Mouse (Mus musculus): Measurements from ENCODE around the gene Acaa1a. TPM values are rescaled to one million over a fixed set of nuclear protein-coding genes. Genes with fewer than 3 reads are reported as not detected.

Acaa1a gene
- polyA plus RNA-seq, 1 experiment from 2014 or later, result 75.1 TPM

DNA sequence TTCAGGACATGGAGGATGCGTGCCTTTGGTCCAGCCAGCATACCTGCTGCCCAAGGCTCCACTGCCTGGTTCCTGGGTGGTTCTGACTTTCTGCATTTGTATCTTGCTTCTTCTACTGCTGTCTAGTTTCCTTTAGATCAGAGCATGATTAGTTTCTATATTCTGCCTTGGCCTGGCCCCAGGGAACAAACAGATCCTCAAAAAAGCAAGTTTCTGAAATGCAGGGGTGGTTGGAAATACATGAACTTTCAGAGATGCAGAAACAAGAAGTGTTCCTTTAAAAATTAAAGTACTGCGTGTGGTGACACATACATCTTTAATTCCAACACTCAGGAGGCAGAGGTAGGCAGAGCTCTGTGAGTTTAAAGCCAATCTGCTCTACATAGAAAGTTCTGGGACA lies 4.6 kb upstream of the Acaa1a start:
- Histone ChIP-seq H3K9me3 (ENCODE audit: control insufficient read depth, low read length) (no peaks in the 10 kb centered on the region), H3K4me3 (ENCODE audit: low read depth, low read length) (no peak overlapping the region), H3K27ac (ENCODE audit: low read depth, low read length) (no peak overlapping the region), H3K4me2 (ENCODE audit: low read depth) (no peak overlapping the region), H3K27me3 (ENCODE audit: control insufficient read depth, insufficient read depth, low read length) (peaks cover 7% of the 10 kb centered on the region; the same call in 1 of the 2 replicates), H3K36me3 (ENCODE audit: control insufficient read depth, insufficient read depth, low read length) (no peaks in the 10 kb centered on the region), H3K4me1 (ENCODE audit: control insufficient read depth, insufficient read depth, low read length) (no peaks in the 10 kb centered on the region), H3K9ac (ENCODE audit: low read length) (no peak overlapping the region)
- DNase-seq (ENCODE audit: low spot score) (no peak), ATAC-seq (ENCODE audit: insufficient read depth, low FRiP score, low TSS enrichment) (no peak)
- WGBS, result 81% methylated on average over 2 of the region's 2 CpGs

DNA sequence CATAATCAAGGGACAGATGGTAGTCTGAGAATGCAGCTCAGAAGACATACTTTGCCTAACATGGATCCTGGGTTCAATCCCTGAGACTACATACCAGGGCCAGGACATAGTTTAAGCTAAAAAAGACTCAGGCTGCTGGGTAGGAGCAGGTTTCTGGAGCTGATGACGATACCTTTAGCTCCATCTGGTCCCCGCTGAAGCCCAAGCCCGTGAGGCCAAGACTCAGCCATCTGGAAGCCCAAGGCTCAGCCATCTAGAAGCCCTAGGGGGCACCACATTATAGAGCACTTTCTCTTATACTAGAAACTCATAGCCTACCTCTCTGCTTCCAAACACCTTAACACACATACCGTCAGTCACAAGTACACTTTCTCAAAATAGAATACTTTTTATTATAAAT lies 3.9 kb upstream of the Acaa1a start:
- Histone ChIP-seq H3K4me3 (ENCODE audit: low read depth, low read length) (no peak overlapping the region), H3K27ac (ENCODE audit: low read depth, low read length) (no peak overlapping the region), H3K4me1 (ENCODE audit: control insufficient read depth, insufficient read depth, low read length) (peaks cover 5% of the 10 kb centered on the region; the same call in 1 of the 2 replicates), H3K4me2 (ENCODE audit: low read depth) (no peak overlapping the region), H3K9me3 (ENCODE audit: control insufficient read depth, low read length) (no peaks in the 10 kb centered on the region), H3K27me3 (ENCODE audit: control insufficient read depth, insufficient read depth, low read length) (peaks cover 7% of the 10 kb centered on the region; the same call in 1 of the 2 replicates), H3K36me3 (ENCODE audit: control insufficient read depth, insufficient read depth, low read length) (no peaks in the 10 kb centered on the region), H3K9ac (ENCODE audit: low read length) (no peak overlapping the region)
- WGBS, result 85% methylated on average over 4 of the region's 4 CpGs
- ATAC-seq (ENCODE audit: insufficient read depth, low FRiP score, low TSS enrichment) (no peak), DNase-seq (ENCODE audit: low spot score) (no peak)

DNA sequence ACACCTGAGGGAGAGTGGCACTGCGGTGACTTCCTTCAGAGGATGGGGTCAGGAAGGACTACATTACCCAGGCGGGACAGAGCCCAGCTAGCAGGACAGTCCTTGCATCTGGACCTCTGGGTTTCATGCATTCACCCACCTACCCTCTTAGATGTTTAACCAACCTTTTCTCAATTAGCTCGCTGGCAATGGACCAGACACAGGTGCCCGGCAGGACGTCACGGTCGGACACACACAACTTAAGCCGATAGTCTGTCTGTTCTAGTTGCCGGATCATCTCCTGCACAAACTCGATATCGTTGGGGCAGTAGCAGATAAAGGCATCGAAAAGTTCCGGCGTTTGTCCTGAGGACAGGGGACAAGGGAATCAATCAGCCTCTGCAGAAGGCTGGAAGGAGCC lies 1.6 kb upstream of the Acaa1a start:
- Histone ChIP-seq H3K4me1 (ENCODE audit: control insufficient read depth, insufficient read depth, low read length) (peaks cover 15% of the 10 kb centered on the region), H3K36me3 (ENCODE audit: control insufficient read depth, insufficient read depth, low read length) (no peaks in the 10 kb centered on the region), H3K4me2 (ENCODE audit: low read depth) (no peak overlapping the region), H3K4me3 (ENCODE audit: low read depth, low read length) (no peak overlapping the region), H3K9ac (ENCODE audit: low read length) (no peak overlapping the region), H3K9me3 (ENCODE audit: control insufficient read depth, low read length) (no peaks in the 10 kb centered on the region), H3K27me3 (ENCODE audit: control insufficient read depth, insufficient read depth, low read length) (peaks cover 7% of the 10 kb centered on the region; the same call in 1 of the 2 replicates), H3K27ac (ENCODE audit: low read depth, low read length) (no peak overlapping the region)
- DNase-seq (ENCODE audit: low spot score) (no peak), ATAC-seq (ENCODE audit: insufficient read depth, low FRiP score, low TSS enrichment) (no peak)
- WGBS, result 93% methylated on average over 14 of the region's 14 CpGs

DNA sequence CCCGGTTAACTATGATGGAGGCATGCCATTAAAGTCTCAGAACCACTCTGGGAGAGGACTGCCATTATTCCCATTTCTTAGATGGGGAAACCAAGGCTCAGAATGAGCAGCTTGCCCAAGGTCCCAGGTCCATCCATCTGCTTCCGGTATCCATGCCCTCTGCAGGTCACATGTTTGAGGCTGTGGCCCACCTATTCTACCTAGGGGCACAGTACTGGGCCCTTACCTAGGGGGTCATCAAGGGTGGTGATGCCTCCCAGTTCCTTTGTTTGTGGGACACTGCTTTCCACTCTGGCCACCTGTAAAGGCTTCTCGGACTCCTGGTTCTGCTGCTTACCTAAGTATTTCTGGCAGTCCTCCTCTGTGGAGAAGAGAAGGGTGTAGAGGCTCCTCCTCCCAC lies 1.1 kb upstream of the Acaa1a start:
- ATAC-seq (ENCODE audit: insufficient read depth, low FRiP score, low TSS enrichment) (no peak), DNase-seq (ENCODE audit: low spot score) (no peak)
- no peaks in the 10 kb centered on the region for H3K36me3 ChIP-seq (ENCODE audit: control insufficient read depth, insufficient read depth, low read length)
- peaks cover 7% of the 10 kb centered on the region; the same call in 1 of the 2 replicates for H3K27me3 ChIP-seq (ENCODE audit: control insufficient read depth, insufficient read depth, low read length)
- H3K4me3 ChIP-seq (ENCODE audit: low read depth, low read length), result no peak overlapping the region
- no peak overlapping the region for H3K4me2 ChIP-seq (ENCODE audit: low read depth)
- H3K4me1 ChIP-seq (ENCODE audit: control insufficient read depth, insufficient read depth, low read length), result peaks cover 15% of the 10 kb centered on the region
- 78% methylated on average over 3 of the region's 3 CpGs for WGBS
- H3K9ac ChIP-seq (ENCODE audit: low read length), result no peak overlapping the region
- H3K27ac ChIP-seq (ENCODE audit: low read depth, low read length), result no peak overlapping the region
- no peaks in the 10 kb centered on the region for H3K9me3 ChIP-seq (ENCODE audit: control insufficient read depth, low read length)

DNA sequence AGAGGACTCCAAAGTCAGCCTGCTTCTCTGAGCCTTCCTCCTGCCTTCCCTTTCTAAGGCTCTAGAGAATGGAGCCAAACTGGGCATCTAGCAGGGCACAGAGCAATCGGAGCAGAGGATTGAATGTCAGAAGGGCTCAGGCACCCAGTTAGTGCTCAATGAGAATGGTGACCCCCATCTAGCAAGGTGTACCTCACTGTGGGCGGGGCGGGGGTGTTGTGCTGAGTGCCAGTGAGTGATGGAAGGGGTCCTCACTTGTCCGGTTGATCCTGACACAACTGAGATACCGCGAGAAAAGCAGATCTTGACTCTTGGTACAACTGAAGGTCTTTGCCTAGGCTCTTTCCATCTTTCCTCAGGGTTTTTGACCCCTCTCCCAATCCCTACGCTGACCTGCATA lies 370 bp upstream of the Acaa1a start:
- Histone ChIP-seq H3K9me3 (ENCODE audit: control insufficient read depth, low read length) (no peaks in the 10 kb centered on the region), H3K36me3 (ENCODE audit: control insufficient read depth, insufficient read depth, low read length) (no peaks in the 10 kb centered on the region; the same call in 1 of the 2 replicates), H3K9ac (ENCODE audit: low read length) (no peak overlapping the region; the same call in 1 of the 2 replicates), H3K27me3 (ENCODE audit: control insufficient read depth, insufficient read depth, low read length) (peaks cover 7% of the 10 kb centered on the region; the same call in 1 of the 2 replicates), H3K27ac (ENCODE audit: low read depth, low read length) (no peak overlapping the region), H3K4me3 (ENCODE audit: low read depth, low read length) (peak overlapping the region; percentile 62), H3K4me2 (ENCODE audit: low read depth) (peak overlapping the region; percentile 84; the same call in 1 of the 2 replicates), H3K4me1 (ENCODE audit: control insufficient read depth, insufficient read depth, low read length) (peaks cover 15% of the 10 kb centered on the region)
- DNase-seq (ENCODE audit: low spot score), result no peak
- WGBS, result 58% methylated on average over 7 of the region's 7 CpGs
- ATAC-seq (ENCODE audit: insufficient read depth, low FRiP score, low TSS enrichment), result no peak

DNA sequence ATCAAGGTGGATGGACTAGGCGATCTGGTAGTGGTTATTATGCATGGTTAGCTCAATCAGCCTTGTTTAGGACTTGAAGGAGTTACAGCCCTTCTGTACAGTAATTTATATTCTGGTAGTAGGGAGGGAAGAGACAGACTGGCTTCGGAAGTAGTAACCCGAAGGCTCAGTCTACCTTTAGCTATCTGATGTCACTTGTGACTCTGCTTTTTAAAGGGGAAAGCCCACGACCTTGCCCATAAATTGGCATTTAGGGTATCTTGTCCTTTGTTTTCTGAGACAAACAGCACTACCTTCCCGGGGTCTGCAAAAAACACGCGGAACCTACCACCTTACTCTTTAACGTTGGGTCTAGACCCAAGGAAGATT lies 720 bp downstream of the Acaa1a start:
- no peak for DNase-seq (ENCODE audit: low spot score)
- peaks cover 7% of the 10 kb centered on the region; the same call in 1 of the 2 replicates for H3K27me3 ChIP-seq (ENCODE audit: control insufficient read depth, insufficient read depth, low read length)
- no peak for ATAC-seq (ENCODE audit: insufficient read depth, low FRiP score, low TSS enrichment)
- H3K4me3 ChIP-seq (ENCODE audit: low read depth, low read length), result peak overlapping the region; percentile 62
- H3K27ac ChIP-seq (ENCODE audit: low read depth, low read length), result no peak overlapping the region
- peak overlapping the region; percentile 80 for H3K9ac ChIP-seq (ENCODE audit: low read length)
- no peaks in the 10 kb centered on the region; the same call in none of the 2 replicates for H3K36me3 ChIP-seq (ENCODE audit: control insufficient read depth, insufficient read depth, low read length)
- WGBS, result 7% methylated on average over 8 of the region's 8 CpGs
- peaks cover 15% of the 10 kb centered on the region for H3K4me1 ChIP-seq (ENCODE audit: control insufficient read depth, insufficient read depth, low read length)
- no peaks in the 10 kb centered on the region for H3K9me3 ChIP-seq (ENCODE audit: control insufficient read depth, low read length)
- H3K4me2 ChIP-seq (ENCODE audit: low read depth), result peak overlapping the region; percentile 84

DNA sequence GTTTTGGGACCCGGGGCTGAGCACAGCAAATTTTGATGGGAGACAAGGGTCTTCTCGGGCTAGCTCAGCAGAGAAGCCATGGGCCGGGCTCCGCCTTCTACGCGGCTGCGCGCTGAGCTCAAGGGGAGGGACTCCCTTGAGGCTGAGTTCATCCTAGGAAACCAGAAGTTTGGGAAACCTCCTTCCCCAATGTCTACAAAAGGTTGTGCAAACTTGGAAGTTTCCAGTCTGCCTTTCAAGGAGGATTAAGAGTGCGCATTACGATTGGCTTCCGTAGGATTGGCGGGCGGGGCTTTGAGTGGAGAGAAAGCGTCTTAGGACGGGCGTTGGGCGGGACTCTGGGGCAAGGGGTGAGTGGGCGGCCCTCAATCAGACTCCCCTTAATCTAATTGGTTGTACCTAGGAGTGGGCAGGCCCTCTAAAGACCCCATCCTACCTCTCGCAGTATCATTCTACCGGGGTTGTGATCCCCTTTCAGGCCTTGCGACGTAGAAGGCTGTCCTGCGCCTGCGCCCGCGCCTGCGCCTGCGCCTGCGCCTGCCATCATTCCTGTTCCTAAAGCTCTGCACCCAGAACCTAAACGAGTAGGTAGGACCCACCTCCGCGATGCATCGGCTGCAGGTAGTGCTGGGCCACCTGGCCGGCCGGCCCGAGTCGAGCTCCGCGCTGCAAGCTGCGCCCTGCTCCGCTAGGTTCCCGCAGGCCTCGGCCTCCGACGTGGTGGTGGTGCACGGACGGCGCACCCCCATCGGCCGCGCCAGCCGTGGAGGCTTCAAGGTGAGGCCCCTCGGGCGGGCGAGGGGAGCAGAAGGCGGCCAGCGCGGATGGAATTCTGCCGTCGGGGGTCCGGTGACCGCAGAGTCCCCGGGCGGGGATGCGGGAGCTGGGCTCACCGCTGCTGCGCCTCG lies 1.7 kb downstream of the Acaa1a start, which contains the start of gene Myd88:
Gene Myd88 (minus strand): TSS at position 503 of the 908 bp plus-strand sequence.
- peak; percentile 97 for ATAC-seq (ENCODE audit: insufficient read depth, low FRiP score, low TSS enrichment)
- Histone ChIP-seq H3K4me3 (ENCODE audit: low read depth, low read length) (peak within 1 kb of the TSS; percentile 62), H3K27me3 (ENCODE audit: control insufficient read depth, insufficient read depth, low read length) (peaks cover 7% of the 10 kb centered on the region; the same call in 1 of the 2 replicates), H3K36me3 (ENCODE audit: control insufficient read depth, insufficient read depth, low read length) (peaks cover 4% of the 10 kb centered on the region), H3K9me3 (ENCODE audit: control insufficient read depth, low read length) (no peaks in the 10 kb centered on the region), H3K9ac (ENCODE audit: low read length) (peak within 1 kb of the TSS; percentile 80), H3K27ac (ENCODE audit: low read depth, low read length) (peak within 1 kb of the TSS; percentile 60), H3K4me1 (ENCODE audit: control insufficient read depth, insufficient read depth, low read length) (peaks cover 15% of the 10 kb centered on the region), H3K4me2 (ENCODE audit: low read depth) (peak within 1 kb of the TSS; percentile 84)
- under 1% methylated on average over 64 of the region's 68 CpGs for WGBS
- peak; percentile 93 for DNase-seq (ENCODE audit: low spot score)

DNA sequence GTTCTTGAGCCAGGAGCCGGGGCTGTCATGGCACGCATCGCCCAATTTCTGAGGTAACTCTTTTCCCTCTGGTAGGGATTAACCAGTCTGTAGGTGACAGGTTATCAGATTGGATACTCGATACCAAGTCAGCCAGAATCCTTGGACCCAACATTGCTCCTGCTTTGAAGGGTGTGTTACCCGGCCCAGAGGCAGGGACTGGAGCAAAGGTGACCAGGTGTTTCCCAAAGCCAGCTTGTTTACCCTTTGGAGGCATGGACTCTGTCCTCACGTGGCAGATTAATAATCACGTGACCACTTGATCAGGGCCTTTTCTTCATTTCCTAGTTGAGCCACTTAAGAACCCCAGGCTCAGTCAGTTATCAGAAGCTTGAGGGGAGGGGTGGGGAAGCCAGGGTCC lies 3.3 kb downstream of the Acaa1a start:
- Histone ChIP-seq H3K4me3 (ENCODE audit: low read depth, low read length) (peak overlapping the region; percentile 62; the same call in 1 of the 2 replicates), H3K4me2 (ENCODE audit: low read depth) (peak overlapping the region; percentile 84; the same call in 1 of the 2 replicates), H3K9ac (ENCODE audit: low read length) (no peak overlapping the region), H3K9me3 (ENCODE audit: control insufficient read depth, low read length) (no peaks in the 10 kb centered on the region), H3K27me3 (ENCODE audit: control insufficient read depth, insufficient read depth, low read length) (peaks cover 7% of the 10 kb centered on the region; the same call in 1 of the 2 replicates), H3K4me1 (ENCODE audit: control insufficient read depth, insufficient read depth, low read length) (peaks cover 15% of the 10 kb centered on the region), H3K36me3 (ENCODE audit: control insufficient read depth, insufficient read depth, low read length) (peaks cover 5% of the 10 kb centered on the region), H3K27ac (ENCODE audit: low read depth, low read length) (no peak overlapping the region)
- no peak for DNase-seq (ENCODE audit: low spot score)
- no peak for ATAC-seq (ENCODE audit: insufficient read depth, low FRiP score, low TSS enrichment)
- WGBS, result 92% methylated on average over 7 of the region's 7 CpGs
